In genomic region chr4:148811940-148812339, GRCm38 (mm10) we compare ENCODE assay signal across 8 mouse cellular contexts. TPM values are rescaled to one million over a fixed set of nuclear protein-coding genes. Genes with fewer than 3 reads are reported as not detected.
DNase-seq lines count a peak whose midpoint lies in the region; ATAC-seq and TF ChIP-seq lines count a peak whose summit lies in the region.

No protein-coding gene starts in this region.

- 10% methylated on average over 10 of the region's 10 CpGs for whole genome bisulfite sequencing in forebrain, embryonic 11.5 days
- 7% methylated on average over 10 of the region's 10 CpGs for WGBS in midbrain, embryonic 15.5 days
- WGBS in thymus, adult 2 months: 62% methylated on average over 10 of the region's 10 CpGs

- TF ChIP-seq CTCF in thymus, adult 2 months (IDR thresholded peaks at IDR 0.05; ENCODE audit: borderline replicate concordance, control insufficient read depth, extremely low read depth, insufficient read depth, low read length, poor library complexity): no peak

- peaks cover 26% of the 10 kb centered on the region for H3K27me3 ChIP-seq in forebrain, embryonic 11.5 days (ENCODE audit: control insufficient read depth, insufficient read depth, low read length)
- peaks cover 73% of the 10 kb centered on the region for H3K27me3 ChIP-seq in midbrain, embryonic 15.5 days (replicated peaks)
- H3K27me3 ChIP-seq in thymus, adult 2 months (ENCODE audit: control insufficient read depth, insufficient read depth, low read length): peaks cover 2% of the 10 kb centered on the region; the same call in 1 of the 2 replicates

- DNase-seq in 3134 (ENCODE audit: extremely low read depth, insufficient read length, low spot score) (peak; percentile 36), ZHBTc4 (ENCODE audit: low read depth, low spot score) (peak; percentile 35)
- peak; percentile 75 for DNase-seq in forebrain, embryonic 11.5 days (ENCODE audit: low spot score)
- DNase-seq in heart, postnatal 4 days: peak; percentile 87
- DNase-seq in layer of hippocampus, postnatal 10 days (ENCODE audit: low spot score in 2 of 2): peak; percentile 64 to 75
- DNase-seq in c-Kit-positive CD71-positive TER-119-positive erythroid progenitor cells, embryonic 14.5 days (ENCODE audit: low spot score): no peak
- DNase-seq in thymus, adult 2 months: no peak

- no peak overlapping the region for H3K9ac ChIP-seq in forebrain, embryonic 11.5 days (ENCODE audit: low read length)
- no peak overlapping the region for H3K9ac ChIP-seq in midbrain, embryonic 15.5 days

- H3K36me3 ChIP-seq in forebrain, embryonic 11.5 days (ENCODE audit: control insufficient read depth, insufficient read depth, low read length): no peaks in the 10 kb centered on the region
- no peaks in the 10 kb centered on the region for H3K36me3 ChIP-seq in midbrain, embryonic 15.5 days (replicated peaks)
- no peaks in the 10 kb centered on the region for H3K36me3 ChIP-seq in thymus, adult 2 months (ENCODE audit: control insufficient read depth, insufficient read depth, low read length)

- ATAC-seq in forebrain, embryonic 11.5 days (replicated peaks; ENCODE audit: low FRiP score): no peak; the same call in 1 of the 2 replicates
- peak; percentile 79 for ATAC-seq in midbrain, embryonic 15.5 days (replicated peaks)

- no peak for TF ChIP-seq POLR2A in thymus, adult 2 months (IDR thresholded peaks at IDR 0.05; ENCODE audit: control insufficient read depth, extremely low read depth, insufficient read depth, low read length, poor library complexity)

- peaks cover 15% of the 10 kb centered on the region for H3K4me1 ChIP-seq in forebrain, embryonic 11.5 days (replicated peaks; ENCODE audit: control insufficient read depth, insufficient read depth, low read length)
- H3K4me1 ChIP-seq in midbrain, embryonic 15.5 days: peaks cover 52% of the 10 kb centered on the region
- H3K4me1 ChIP-seq in thymus, adult 2 months (replicated peaks; ENCODE audit: control insufficient read depth, insufficient read depth, low read length): no peaks in the 10 kb centered on the region

- H3K4me3 ChIP-seq in forebrain, embryonic 11.5 days (ENCODE audit: low read depth, low read length): no peak overlapping the region
- no peak overlapping the region for H3K4me3 ChIP-seq in midbrain, embryonic 15.5 days
- no peak overlapping the region for H3K4me3 ChIP-seq in thymus, adult 2 months (ENCODE audit: control insufficient read depth, insufficient read depth, low read length)

- H3K4me2 ChIP-seq in forebrain, embryonic 11.5 days (ENCODE audit: low read depth, low read length, severe bottlenecking): peak overlapping the region; percentile 24; the same call in 1 of the 2 replicates
- peak overlapping the region; percentile 37 for H3K4me2 ChIP-seq in midbrain, embryonic 15.5 days

- H3K27ac ChIP-seq in forebrain, embryonic 11.5 days (ENCODE audit: low read depth, low read length): no peak overlapping the region
- H3K27ac ChIP-seq in midbrain, embryonic 15.5 days: no peak overlapping the region
- H3K27ac ChIP-seq in thymus, adult 2 months (ENCODE audit: control insufficient read depth, insufficient read depth, low read length): no peak overlapping the region

- H3K9me3 ChIP-seq in forebrain, embryonic 11.5 days (ENCODE audit: control insufficient read depth, low read length): no peaks in the 10 kb centered on the region
- H3K9me3 ChIP-seq in midbrain, embryonic 15.5 days: no peaks in the 10 kb centered on the region

RNA-seq across cellular contexts. Expression of gene Casz1, which starts 7.7 kb away (rescaled TPM):
- polyA plus RNA-seq in forebrain, embryonic 11.5 days (2014; fragmentation: Nextera tagmentation; extraction: Ambion mirVana): 3.4 and 3.6 TPM in 2 replicates
- total RNA-seq in heart, postnatal 4 days (2021): 10 to 100 TPM; 79.5 to 82.9 TPM
- total RNA-seq in layer of hippocampus, postnatal 10 days (2021): 1 to 10 TPM; 1.1 to 1.3 TPM
- polyA plus RNA-seq in midbrain, embryonic 15.5 days (2015; fragmentation: Nextera tagmentation; extraction: Ambion mirVana): 2.8 and 2.9 TPM in 2 replicates
- 5.3 and 5.8 TPM in 2 replicates for polyA plus RNA-seq in thymus, adult 2 months (2012; rRNA removed)

Comparison
In these comparisons a context has a peak if more than half of its experiments do, and no peak if none do; other contexts are left out.
1. DNase-seq: peak in 3134 (single experiment), ZHBTc4 (single experiment), forebrain, embryonic 11.5 days (single experiment), heart, postnatal 4 days (single experiment) and layer of hippocampus, postnatal 10 days (2 of 2); none in c-Kit-positive CD71-positive TER-119-positive erythroid progenitor cells, embryonic 14.5 days (single experiment) and thymus, adult 2 months (single experiment).